Mouse (Mus musculus) thymus, postnatal 36 days (tissue): ENCODE results near the gene Nmu.

Experiments used
- DNase-seq, 2 experiments: peaks; one replicate each; pipeline ENCODE4 v3.0.0; 2022; ENCODE audit warnings: mixed read lengths in 2 of 2

Gene Nmu

DNA sequence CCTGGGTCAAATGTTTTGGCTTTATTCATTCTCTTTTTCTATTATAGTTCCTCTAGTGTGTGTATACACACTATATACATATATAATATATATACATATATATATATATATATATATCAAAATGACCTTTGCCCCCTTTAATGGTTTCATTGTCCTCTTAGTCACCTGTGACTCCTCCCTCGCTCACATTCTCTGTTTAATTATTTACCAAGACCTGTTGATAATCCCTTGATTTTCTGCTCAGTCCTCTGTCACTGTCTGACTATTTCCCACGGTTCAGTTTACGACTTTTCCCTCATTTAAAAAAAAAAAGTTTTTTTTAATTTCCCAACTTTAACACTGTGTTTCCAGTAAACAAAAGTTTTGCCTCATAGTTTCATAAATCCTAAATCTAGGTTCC is 57.3 kb downstream of the Nmu start:
- no peak for DNase-seq

GRCm38 (mm10) chr5:76305616-76306015 is 58.0 kb downstream of the Nmu start:
- no peak for DNase-seq

DNA sequence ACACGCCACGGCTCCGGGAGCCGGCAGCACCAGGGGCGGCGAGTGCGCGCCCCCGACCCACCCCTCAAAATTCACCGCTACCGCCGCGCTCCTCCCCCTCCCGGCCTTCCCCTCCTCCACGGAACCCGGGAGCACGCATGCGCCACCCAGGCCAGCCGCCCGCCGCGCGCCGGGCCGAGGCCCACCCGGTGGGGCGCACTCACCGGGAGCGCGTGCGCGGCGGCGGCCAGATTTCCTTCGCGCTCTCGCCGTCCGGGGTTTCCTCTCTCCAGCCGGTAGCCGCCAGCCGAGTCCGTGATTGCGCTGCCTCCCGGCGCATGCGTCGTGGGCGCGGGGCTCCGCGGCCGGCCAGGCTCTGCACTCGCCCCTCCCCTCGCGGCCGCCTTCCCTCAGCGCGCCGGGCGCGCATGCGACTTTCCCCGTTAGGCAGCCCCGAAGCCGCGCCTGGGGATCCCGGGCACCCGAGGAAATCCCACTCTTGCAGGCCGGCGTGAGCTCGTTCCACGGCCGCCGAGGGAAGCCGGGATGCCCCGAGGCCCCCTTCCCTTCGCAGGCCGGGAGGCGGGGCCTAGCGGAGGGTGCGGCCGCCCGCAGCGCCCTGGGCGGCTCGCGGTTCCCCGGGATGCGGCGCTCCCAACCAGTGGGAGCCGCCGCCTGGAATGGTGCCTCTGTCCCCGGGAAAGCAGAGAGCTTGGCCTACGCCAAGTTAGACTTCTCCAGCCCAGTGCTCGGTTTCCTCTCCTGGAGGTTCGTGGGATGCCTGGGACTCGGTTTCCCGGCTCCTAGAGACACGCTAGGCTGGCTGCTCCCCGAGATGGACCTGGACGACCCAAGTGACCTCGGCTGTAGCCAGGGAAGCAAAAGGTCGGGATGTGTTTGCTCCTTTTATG is 58.9 kb downstream of the Nmu start, which contains the start of gene Clock:
TSS of gene Clock (minus strand) at position 341 of the 890 bp plus-strand sequence.
- peak; percentile 83 to 84 for DNase-seq

- peak; percentile 56 for DNase-seq
Observed at GRCm38 (mm10) chr5:76303745-76304451, 59.7 kb downstream of the Nmu start.

GRCm38 (mm10) chr5:76303379-76303744 is 60.2 kb downstream of the Nmu start:
- DNase-seq: peak in 1 of 2 experiments; percentile 6

DNA sequence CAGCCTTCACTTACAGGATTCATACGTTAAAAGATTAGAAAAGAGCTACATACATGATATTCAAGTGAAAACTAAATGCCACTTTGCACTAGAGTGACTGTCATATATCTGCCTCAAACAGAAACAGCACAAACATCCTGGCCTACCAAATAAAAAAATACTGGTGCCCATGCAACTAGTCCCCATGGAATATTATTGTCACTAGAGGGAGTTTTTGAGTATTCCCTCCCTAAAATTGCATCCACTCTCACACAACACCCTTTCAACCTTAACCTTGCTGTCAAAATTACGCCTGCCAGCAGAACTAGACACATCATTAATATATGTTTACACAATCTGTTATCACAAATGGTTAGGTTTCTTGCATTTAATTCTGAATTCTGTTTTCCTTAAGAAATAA is 61.6 kb downstream of the Nmu start:
- no peak for DNase-seq

DNA sequence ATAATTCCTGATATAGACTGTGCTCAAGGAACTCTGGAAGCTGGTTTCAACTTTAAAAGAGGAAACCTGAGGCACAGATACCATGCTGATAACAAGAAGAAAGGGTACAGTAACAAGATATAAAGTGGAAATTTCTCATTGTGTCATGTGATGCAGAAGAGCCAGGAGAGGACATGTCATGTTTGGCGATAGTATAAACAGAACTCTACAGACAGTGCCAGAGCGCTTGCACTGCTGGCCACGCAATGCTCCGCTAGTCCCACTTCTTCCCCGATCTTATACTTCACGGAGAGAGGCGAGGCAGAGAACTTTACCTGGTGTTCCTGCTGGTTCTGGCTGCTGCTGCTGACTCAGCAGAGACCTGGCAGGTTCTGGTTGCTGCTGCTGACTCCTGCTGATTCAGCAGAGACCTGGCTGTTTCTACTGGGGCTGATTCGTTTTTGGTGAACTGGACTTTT is 74.3 kb downstream of the Nmu start:
- DNase-seq: no peak

DNA sequence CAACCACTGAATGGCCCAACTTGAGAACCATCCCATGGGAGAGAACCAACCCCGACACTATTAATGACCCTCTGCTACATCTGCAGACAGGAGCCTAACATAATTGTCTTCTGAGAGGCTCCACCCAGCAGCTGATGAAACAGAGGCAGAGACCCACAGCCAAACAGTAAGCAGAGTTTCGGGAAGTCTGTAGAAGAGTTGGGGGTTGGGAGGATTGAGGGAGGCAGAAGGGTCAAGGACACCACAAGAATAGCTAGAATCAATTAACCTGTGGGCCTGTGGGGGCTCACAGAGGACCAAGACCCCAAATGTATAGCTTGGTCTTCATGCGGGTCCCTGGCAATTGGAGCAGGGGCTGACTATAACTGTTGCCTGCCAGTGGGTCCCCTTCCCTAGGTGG is 75.3 kb downstream of the Nmu start:
- no peak for DNase-seq

GRCm38 (mm10) chr5:76287062-76287461 is 76.5 kb downstream of the Nmu start:
- DNase-seq: no peak

GRCm38 (mm10) chr5:76285699-76286098 is 77.9 kb downstream of the Nmu start:
- DNase-seq: no peak

DNA sequence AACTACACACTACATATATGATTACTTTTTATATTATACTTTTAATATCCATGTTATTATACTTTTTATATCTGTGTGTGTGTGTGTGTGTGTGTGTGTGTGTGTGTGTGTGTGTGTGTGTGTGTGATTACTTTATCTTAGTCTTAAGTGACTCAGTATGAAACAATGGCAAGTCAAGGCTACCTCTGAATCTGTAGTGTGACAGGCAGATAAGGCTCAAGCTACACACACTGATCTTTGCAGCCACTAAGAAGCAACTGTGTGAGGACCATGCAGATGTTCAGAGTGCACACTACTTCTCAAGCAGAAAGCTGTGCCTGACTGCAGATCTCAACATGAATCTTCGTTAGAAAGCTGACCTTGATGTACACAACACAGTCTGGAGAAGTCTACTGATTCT is 79.7 kb downstream of the Nmu start:
- no peak for DNase-seq
